Mouse (Mus musculus): ENCODE measurements around the gene Pcsk1n. TPM values are rescaled to one million over a fixed set of nuclear protein-coding genes. Genes with fewer than 3 reads are reported as not detected.

Pcsk1n gene
- total and polyA plus RNA-seq, 3 experiments: not detected

- TF ChIP-seq ZMIZ1 (IDR thresholded peaks at IDR 0.05; ENCODE audit: low read depth, low read length) (no peak; the same call in 1 of the 2 replicates), POLR2A (IDR thresholded peaks at IDR 0.05; ENCODE audit: control insufficient read depth in 1 of 2, insufficient read depth in 1 of 2, low read depth in 1 of 2, low read length in 2 of 2, poor library complexity in 1 of 2) (peak; percentile 63 to 78; a peak in 3 of 4 replicates), MYC (IDR thresholded peaks at IDR 0.05; ENCODE audit: low read depth, low read length) (no peak), NELFE (IDR thresholded peaks at IDR 0.05; ENCODE audit: low read depth, low read length) (peak; percentile 73), ELF1 (IDR thresholded peaks at IDR 0.05; ENCODE audit: low read depth, low read length) (peak; percentile 86), POLR2AphosphoS2 (IDR thresholded peaks at IDR 0.05; ENCODE audit: low read length) (peak; percentile 73), HCFC1 (IDR thresholded peaks at IDR 0.05; ENCODE audit: low read depth, low read length) (peak; percentile 83), NRF1 (IDR thresholded peaks at IDR 0.05; ENCODE audit: insufficient read depth, low read depth, low read length, poor library complexity, severe bottlenecking) (no peak), MXI1 (IDR thresholded peaks at IDR 0.05; ENCODE audit: low read depth, low read length) (peak; percentile 94), SIN3A (IDR thresholded peaks at IDR 0.05; ENCODE audit: low read length) (peak; percentile 95), CTCF (IDR thresholded peaks at IDR 0.05 in 2 of 3, conservative IDR thresholded peaks at IDR 0.05 in 1 of 3; ENCODE audit: control insufficient read depth in 1 of 3, insufficient read depth in 1 of 3, low read depth in 2 of 3, low read length in 3 of 3, poor library complexity in 1 of 3, severe bottlenecking in 1 of 3) (peak in 1 of 3 experiments; percentile 14; a peak in 1 of 6 replicates)
- peaks cover 5 to 11% of the 10 kb centered on the region in 2 experiments for H3K4me1 ChIP-seq (ENCODE audit: control insufficient read depth in 1 of 2, insufficient read depth in 2 of 2, low read length in 2 of 2)
- H3K9me3 ChIP-seq (replicated peaks; ENCODE audit: insufficient read depth, low read length): no peaks in the 10 kb centered on the region
- H3K27me3 ChIP-seq (ENCODE audit: control insufficient read depth in 1 of 2, insufficient read depth in 2 of 2, low read length in 2 of 2): no peaks in the 10 kb centered on the region
- peak; percentile 93 for DNase-seq (ENCODE audit: low read depth, low spot score)
- H3K36me3 ChIP-seq (ENCODE audit: control insufficient read depth in 1 of 2, insufficient read depth in 2 of 2, low read length in 2 of 2): peaks cover 3 to 8% of the 10 kb centered on the region in 2 experiments; a peak in 3 of 4 replicates
- H3K9ac ChIP-seq (ENCODE audit: control insufficient read depth, low read depth, low read length, poor library complexity, severe bottlenecking): peak within 1 kb of the TSS; percentile 80
- H3K4me3 ChIP-seq (ENCODE audit: control insufficient read depth in 1 of 2, insufficient read depth in 1 of 2, low read depth in 2 of 2, low read length in 2 of 2): peak within 1 kb of the TSS; percentile 89 to 94
- peaks cover 8% of the 10 kb centered on the region for H3K79me2 ChIP-seq (ENCODE audit: control insufficient read depth, insufficient read depth, low read length, poor library complexity)
- H3K27ac ChIP-seq (ENCODE audit: control insufficient read depth, low read depth, low read length): peak within 1 kb of the TSS; percentile 78
These were observed 35.6 kb upstream of the Pcsk1n start, which contains the start of gene Slc35a2 for GRCm38 (mm10) chrX:7883841-7884567. Slc35a2 (plus strand) TSS chrX:7884028.

GRCm38 (mm10) chrX:7898211-7898610, 21.4 kb upstream of the Pcsk1n start:
- Histone ChIP-seq H3K4me3 (ENCODE audit: control insufficient read depth in 1 of 2, insufficient read depth in 1 of 2, low read depth in 2 of 2, low read length in 2 of 2) (peak overlapping the region; percentile 74 to 77), H3K9ac (ENCODE audit: control insufficient read depth, low read depth, low read length, poor library complexity, severe bottlenecking) (peak overlapping the region; percentile 79), H3K79me2 (ENCODE audit: control insufficient read depth, insufficient read depth, low read length, poor library complexity) (peaks cover 9% of the 10 kb centered on the region), H3K4me1 (ENCODE audit: control insufficient read depth in 1 of 2, insufficient read depth in 2 of 2, low read length in 2 of 2) (peaks cover 2 to 9% of the 10 kb centered on the region in 2 experiments; a peak in 3 of 4 replicates), H3K27me3 (ENCODE audit: control insufficient read depth in 1 of 2, insufficient read depth in 2 of 2, low read length in 2 of 2) (no peaks in the 10 kb centered on the region), H3K36me3 (ENCODE audit: control insufficient read depth in 1 of 2, insufficient read depth in 2 of 2, low read length in 2 of 2) (peaks cover 1 to 8% of the 10 kb centered on the region in 2 experiments; a peak in 3 of 4 replicates), H3K9me3 (replicated peaks; ENCODE audit: insufficient read depth, low read length) (no peaks in the 10 kb centered on the region), H3K27ac (ENCODE audit: control insufficient read depth, low read depth, low read length) (peak overlapping the region; percentile 94)
- TF ChIP-seq RCOR1 (IDR thresholded peaks at IDR 0.05; ENCODE audit: low read depth, low read length) (no peak), SMC3 (IDR thresholded peaks at IDR 0.05; ENCODE audit: low read depth, low read length) (0 out of 2 replicates have a peak, but pooled peaks have one; percentile 4)
- peak; percentile 71 for DNase-seq (ENCODE audit: low read depth, low spot score)

All from MEL (cell line).